In the genomic region with DNA sequence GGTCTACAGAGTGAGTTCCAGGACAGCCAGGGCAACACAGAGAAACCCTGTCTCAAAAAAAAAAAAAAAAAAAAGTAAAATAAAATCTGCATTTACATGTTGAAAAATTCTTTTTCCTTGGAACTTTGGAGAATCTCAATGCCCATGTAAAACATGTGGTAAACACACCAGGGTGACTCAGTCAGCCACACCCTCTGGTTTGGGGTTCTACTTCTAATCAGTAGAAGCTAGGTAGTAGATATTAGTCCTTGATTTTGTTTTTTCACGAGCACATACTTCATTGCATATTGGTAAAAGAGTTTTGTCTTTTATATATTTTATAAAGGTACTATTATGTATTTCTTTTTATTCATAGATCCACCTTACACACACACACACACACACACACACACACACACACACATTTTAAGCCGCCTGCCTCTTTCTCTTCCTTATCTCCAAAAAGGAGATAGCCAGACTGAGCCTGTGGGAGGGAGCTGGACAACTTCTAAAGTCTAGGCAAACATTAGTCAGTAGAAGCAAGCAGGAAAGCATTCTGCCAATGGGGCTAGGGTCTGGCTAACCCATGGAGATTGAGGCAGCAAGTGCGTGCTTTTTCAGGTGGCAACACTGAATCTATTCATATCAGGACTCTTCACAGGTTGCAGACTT, we compare ENCODE assay signal across 40 mouse cellular contexts. TPM values are rescaled to one million over a fixed set of nuclear protein-coding genes. Genes with fewer than 3 reads are reported as not detected.
"Had no signal": no experiment of that assay in that cellular context is flagged by ENCODE, and none has a peak within 500 bp of the region (broad histone marks: within the 10 kb centered on the region; RNA-seq: fewer than 3 reads in every experiment).

No protein-coding gene starts in this region.

- H3K27me3 ChIP-seq: heart, embryonic 12.5 days; heart, embryonic 15.5 days; hindbrain, embryonic 12.5 days; intestine, embryonic 15.5 days; kidney, embryonic 15.5 days; limb, embryonic 13.5 days; limb, embryonic 15.5 days; liver, embryonic 13.5 days had no signal

- H3K9me3 ChIP-seq: heart, embryonic 10.5 days; heart, embryonic 15.5 days; hindbrain, embryonic 10.5 days; hindbrain, embryonic 12.5 days; intestine, embryonic 15.5 days; kidney, embryonic 15.5 days; limb, embryonic 13.5 days; limb, embryonic 15.5 days; liver, embryonic 13.5 days had no signal

- H3K36me3 ChIP-seq: heart, embryonic 10.5 days; heart, embryonic 12.5 days; heart, embryonic 15.5 days; hindbrain, embryonic 10.5 days; hindbrain, embryonic 12.5 days; intestine, embryonic 15.5 days; kidney, embryonic 15.5 days; limb, embryonic 13.5 days; limb, embryonic 15.5 days; liver, embryonic 13.5 days had no signal

- H3K4me2 ChIP-seq: heart, embryonic 12.5 days; heart, embryonic 15.5 days; hindbrain, embryonic 12.5 days; hindbrain, embryonic 14.5 days; intestine, embryonic 15.5 days; kidney, embryonic 15.5 days; limb, embryonic 13.5 days; limb, embryonic 15.5 days; liver, embryonic 13.5 days had no signal

- H3K4me3 ChIP-seq: gastrocnemius, adult 2 months; heart, embryonic 10.5 days; heart, embryonic 12.5 days; heart, embryonic 15.5 days; hindbrain, embryonic 10.5 days; hindbrain, embryonic 12.5 days; intestine, embryonic 15.5 days; kidney, embryonic 15.5 days; limb, embryonic 13.5 days; limb, embryonic 15.5 days; liver, embryonic 13.5 days had no signal

- H3K27ac ChIP-seq: gastrocnemius, adult 2 months; heart, embryonic 10.5 days; heart, embryonic 15.5 days; hindbrain, embryonic 10.5 days; hindbrain, embryonic 12.5 days; hindbrain, embryonic 14.5 days; intestine, embryonic 15.5 days; kidney, embryonic 15.5 days; kidney, postnatal 0 days; limb, embryonic 13.5 days; limb, embryonic 15.5 days; liver, embryonic 13.5 days had no signal

- DNase-seq: gastrocnemius, adult 2 months; gastrocnemius, postnatal 10 days; gastrocnemius, postnatal 25 days; heart, adult 18-20 months; heart, postnatal 4 days; kidney, adult 18-20 months; kidney, postnatal 14 days; layer of hippocampus, adult 9-11 months; layer of hippocampus, postnatal 36 days; left cerebral cortex, postnatal 4 days had no signal

- ATAC-seq: hindbrain, embryonic 16.5 days; inflammation-experienced regulatory T-cells, adult 6 months; intestine, embryonic 15.5 days; intestine, postnatal 0 days had no signal

- H3K4me1 ChIP-seq: hindbrain, embryonic 10.5 days; hindbrain, embryonic 12.5 days; intestine, embryonic 15.5 days; kidney, embryonic 15.5 days; limb, embryonic 13.5 days; limb, embryonic 15.5 days had no signal

- H3K9ac ChIP-seq: heart, embryonic 12.5 days; heart, embryonic 15.5 days; hindbrain, embryonic 12.5 days; hindbrain, embryonic 14.5 days; intestine, embryonic 15.5 days; kidney, embryonic 15.5 days; limb, embryonic 13.5 days; limb, embryonic 15.5 days; liver, embryonic 13.5 days had no signal

RNA-seq across cellular contexts. Expression of a gene that starts 7.2 kb away (rescaled TPM):
- total RNA-seq: gastrocnemius, adult 2 months; gastrocnemius, postnatal 10 days; gastrocnemius, postnatal 25 days; gastrocnemius, postnatal 4 days; granulocyte monocyte progenitor cell, adult 5-6 weeks; heart, adult 18-20 months; heart, adult 8-10 months; heart, postnatal 25 days; heart, postnatal 4 days; layer of hippocampus, adult 18-20 months; layer of hippocampus, adult 8-10 months; layer of hippocampus, postnatal 14 days; layer of hippocampus, postnatal 36 days; left cerebral cortex, adult 18-20 months; left cerebral cortex, adult 8-10 months; left cerebral cortex, postnatal 10 days; left cerebral cortex, postnatal 25 days; left cerebral cortex, postnatal 4 days had no signal
- polyA plus RNA-seq: frontal cortex, adult 2 months; heart, embryonic 10.5 days; heart, embryonic 12.5 days; heart, embryonic 15.5 days; heart, postnatal 0 days; hindbrain, embryonic 10.5 days; hindbrain, embryonic 12.5 days; hindbrain, embryonic 14.5 days; hindbrain, embryonic 16.5 days; inflammation-experienced regulatory T-cells, adult 6 months; intestine, embryonic 15.5 days; kidney, embryonic 15.5 days; large intestine, adult 2 months; limb, embryonic 11.5 days; limb, embryonic 13.5 days; limb, embryonic 15.5 days had no signal

RNA-seq across cellular contexts. Expression of a gene that starts 20.3 kb away (rescaled TPM):
- total RNA-seq: gastrocnemius, adult 2 months; gastrocnemius, postnatal 25 days; granulocyte monocyte progenitor cell, adult 5-6 weeks; heart, adult 18-20 months; heart, adult 8-10 months; heart, postnatal 25 days; heart, postnatal 4 days; layer of hippocampus, adult 18-20 months; layer of hippocampus, adult 8-10 months; layer of hippocampus, postnatal 14 days; layer of hippocampus, postnatal 36 days; left cerebral cortex, adult 18-20 months; left cerebral cortex, adult 8-10 months; left cerebral cortex, postnatal 10 days; left cerebral cortex, postnatal 25 days; left cerebral cortex, postnatal 4 days had no signal
- polyA plus RNA-seq: heart, embryonic 15.5 days; heart, postnatal 0 days; hindbrain, embryonic 10.5 days; hindbrain, embryonic 12.5 days; hindbrain, embryonic 14.5 days; hindbrain, embryonic 16.5 days; inflammation-experienced regulatory T-cells, adult 6 months; intestine, embryonic 15.5 days; intestine, postnatal 0 days; kidney, embryonic 15.5 days; kidney, postnatal 0 days; large intestine, adult 2 months; limb, embryonic 13.5 days; limb, embryonic 15.5 days had no signal

RNA-seq across cellular contexts. Expression of a gene that starts 34.4 kb away (rescaled TPM):
- total RNA-seq: granulocyte monocyte progenitor cell, adult 5-6 weeks; left cerebral cortex, postnatal 10 days; left cerebral cortex, postnatal 25 days; left cerebral cortex, postnatal 4 days had no signal
- polyA plus RNA-seq: heart, embryonic 12.5 days; heart, embryonic 15.5 days; heart, postnatal 0 days; inflammation-experienced regulatory T-cells, adult 6 months; intestine, embryonic 15.5 days; intestine, postnatal 0 days; kidney, postnatal 0 days; large intestine, adult 2 months; limb, embryonic 11.5 days; liver, embryonic 13.5 days had no signal

RNA-seq across cellular contexts. Expression of a gene that starts 44.6 kb away (rescaled TPM):
- total RNA-seq: gastrocnemius, adult 2 months; gastrocnemius, postnatal 25 days; gastrocnemius, postnatal 4 days; granulocyte monocyte progenitor cell, adult 5-6 weeks; heart, adult 8-10 months; heart, postnatal 25 days; heart, postnatal 4 days; layer of hippocampus, adult 18-20 months; layer of hippocampus, adult 8-10 months; layer of hippocampus, postnatal 14 days; layer of hippocampus, postnatal 36 days; left cerebral cortex, adult 18-20 months; left cerebral cortex, adult 8-10 months; left cerebral cortex, postnatal 10 days; left cerebral cortex, postnatal 25 days had no signal
- polyA plus RNA-seq: frontal cortex, adult 2 months; heart, embryonic 10.5 days; heart, embryonic 12.5 days; heart, embryonic 15.5 days; hindbrain, embryonic 10.5 days; hindbrain, embryonic 12.5 days; hindbrain, embryonic 14.5 days; hindbrain, embryonic 16.5 days; inflammation-experienced regulatory T-cells, adult 6 months; limb, embryonic 11.5 days had no signal
